Mouse (Mus musculus): ENCODE measurements around the gene Arl15. TPM values are rescaled to one million over a fixed set of nuclear protein-coding genes. Genes with fewer than 3 reads are reported as not detected.

Arl15 gene
- total RNA-seq, 2 experiments from 2014 or later = 4.6 to 6.2 TPM

- no peak for DNase-seq
- no peak for TF ChIP-seq CTCF (IDR thresholded peaks at IDR 0.05)
- Histone ChIP-seq H3K27ac (no peak overlapping the region), H3K4me3 (no peak overlapping the region)
- intact Hi-C loops (cut with DNase I) = no loop called here
Measured at GRCm38 (mm10) chr13:114129986-114130385, 335.7 kb downstream of the Arl15 start.

- no peak overlapping the region for H3K4me3 ChIP-seq
- TF ChIP-seq CTCF (IDR thresholded peaks at IDR 0.05) = no peak
- DNase-seq = no peak
- intact Hi-C loops (cut with DNase I) = no loop called here
- H3K27ac ChIP-seq = no peak overlapping the region
Measured at GRCm38 (mm10) chr13:114130566-114131319, 336.4 kb downstream of the Arl15 start.

- Histone ChIP-seq H3K4me3 (no peak overlapping the region), H3K27ac (no peak overlapping the region)
- intact Hi-C loops (cut with DNase I) = no loop called here
- TF ChIP-seq CTCF (IDR thresholded peaks at IDR 0.05) = no peak
- no peak for DNase-seq
Measured at GRCm38 (mm10) chr13:114138921-114139320, 344.6 kb downstream of the Arl15 start.

GRCm38 (mm10) chr13:114139570-114139969 lies 345.3 kb downstream of the Arl15 start:
- no peak for DNase-seq
- H3K4me3 ChIP-seq = no peak overlapping the region
- intact Hi-C loops (cut with DNase I) = no loop called here

GRCm38 (mm10) chr13:114142826-114143225 lies 348.5 kb downstream of the Arl15 start:
- intact Hi-C loops (cut with DNase I) = no loop called here
- DNase-seq = no peak
- TF ChIP-seq CTCF (IDR thresholded peaks at IDR 0.05) = no peak
- Histone ChIP-seq H3K27ac (no peak overlapping the region), H3K4me3 (no peak overlapping the region)

More at GRCm38 (mm10) chr13:114139570-114139969, 345.3 kb downstream of the Arl15 start:
- no peak for TF ChIP-seq CTCF (IDR thresholded peaks at IDR 0.05)
- no peak overlapping the region for H3K27ac ChIP-seq

GRCm38 (mm10) chr13:114143247-114143646 lies 348.9 kb downstream of the Arl15 start:
- DNase-seq = no peak
- H3K4me3 ChIP-seq = no peak overlapping the region
- no peak for TF ChIP-seq CTCF (IDR thresholded peaks at IDR 0.05)
- no peak overlapping the region for H3K27ac ChIP-seq
- intact Hi-C loops (cut with DNase I) = no loop called here

GRCm38 (mm10) chr13:114144052-114145046 lies 350.0 kb downstream of the Arl15 start:
- TF ChIP-seq CTCF (IDR thresholded peaks at IDR 0.05) = no peak
- intact Hi-C loops (cut with DNase I) = no loop called here
- DNase-seq = no peak
- Histone ChIP-seq H3K4me3 (no peak overlapping the region), H3K27ac (no peak overlapping the region)

- H3K27ac ChIP-seq = no peak overlapping the region
- no peak overlapping the region for H3K4me3 ChIP-seq
- intact Hi-C loops (cut with DNase I) = no loop called here
- no peak for DNase-seq
- no peak for TF ChIP-seq CTCF (IDR thresholded peaks at IDR 0.05)
Measured at GRCm38 (mm10) chr13:114145249-114145648, 350.9 kb downstream of the Arl15 start.

- no peak for DNase-seq
- no peak for TF ChIP-seq CTCF (IDR thresholded peaks at IDR 0.05)
- intact Hi-C loops (cut with DNase I) = no loop called here
- Histone ChIP-seq H3K4me3 (peak overlapping the region; percentile 54), H3K27ac (no peak overlapping the region)
Measured at GRCm38 (mm10) chr13:114150856-114151697, 356.8 kb downstream of the Arl15 start.

GRCm38 (mm10) chr13:114151698-114152069 lies 357.4 kb downstream of the Arl15 start:
- intact Hi-C loops (cut with DNase I) = no loop called here
- H3K27ac ChIP-seq = no peak overlapping the region
- TF ChIP-seq CTCF (IDR thresholded peaks at IDR 0.05) = no peak
- DNase-seq = no peak
- H3K4me3 ChIP-seq = peak overlapping the region; percentile 54

- Histone ChIP-seq H3K27ac (no peak overlapping the region), H3K4me3 (no peak overlapping the region)
- intact Hi-C loops (cut with DNase I) = no loop called here
- TF ChIP-seq CTCF (IDR thresholded peaks at IDR 0.05) = no peak
- DNase-seq = no peak
Measured at GRCm38 (mm10) chr13:114156689-114157088, 362.4 kb downstream of the Arl15 start.

- Histone ChIP-seq H3K27ac (peak overlapping the region; percentile 43; the same call in 1 of the 2 replicates), H3K4me3 (no peak overlapping the region)
- DNase-seq = peak; percentile 35
- TF ChIP-seq CTCF (IDR thresholded peaks at IDR 0.05) = no peak
- intact Hi-C loops (cut with DNase I) = no loop called here
Measured at GRCm38 (mm10) chr13:114158111-114158730, 363.9 kb downstream of the Arl15 start.
